Mouse (Mus musculus) hindbrain, embryonic 14.5 days (tissue): ENCODE data around the gene Rab5c. TPM values are rescaled to one million over a fixed set of nuclear protein-coding genes. Genes with fewer than 3 reads are reported as not detected.

Experiments
- ATAC-seq: fragments of 200-750 bp; cut with Nextera tagmentation; 2 replicates; pipeline ENCODE4 v1.8.0; 2017; ENCODE audit warnings: moderate number of reproducible peaks, mild to moderate bottlenecking, moderate TSS enrichment, moderate library complexity; ENCODE audit not compliant: low FRiP score
- DNase-seq: peaks from one replicate; pipeline ENCODE4 v3.0.0-alpha.2; 2015; ENCODE audit warnings: low spot score
- H3K27ac ChIP-seq: fragments of 300-500 bp; sonication (generic); 2 replicates; pipeline ENCODE4 v1.5.1; 2014; ENCODE audit warnings: mild to moderate bottlenecking, moderate library complexity
- H3K27me3 ChIP-seq: fragments of 300-500 bp; sonication (generic); 2 replicates; pipeline ENCODE4 v1.6.1; 2014; ENCODE audit warnings: mild to moderate bottlenecking, low read length, mixed read lengths; ENCODE audit not compliant: control insufficient read depth, insufficient read depth
- H3K36me3 ChIP-seq: fragments of 300-500 bp; sonication (generic); replicated peaks from 2 replicates; pipeline ENCODE4 v1.6.1; 2014; ENCODE audit not compliant: control insufficient read depth, insufficient read depth
- H3K4me1 ChIP-seq: fragments of 300-500 bp; sonication (generic); replicated peaks from 2 replicates; pipeline ENCODE4 v1.6.1; 2014; ENCODE audit warnings: antibody characterized with exemption, low read length, mixed read lengths; ENCODE audit not compliant: control insufficient read depth, insufficient read depth
- H3K4me2 ChIP-seq: fragments of 300-500 bp; sonication (generic); replicated peaks from 2 replicates; pipeline ENCODE4 v1.6.1; 2014; ENCODE audit warnings: mild to moderate bottlenecking, moderate library complexity
- H3K4me3 ChIP-seq: fragments of 300-500 bp; sonication (generic); replicated peaks from 2 replicates; pipeline ENCODE4 v1.5.1; 2014; ENCODE audit warnings: mild to moderate bottlenecking, low read length
- H3K9ac ChIP-seq: fragments of 300-500 bp; sonication (generic); 2 replicates; pipeline ENCODE4 v1.6.1; 2014
- H3K9me3 ChIP-seq: fragments of 300-500 bp; sonication (generic); 2 replicates; pipeline ENCODE4 v1.6.1; 2016; ENCODE audit warnings: low read length; ENCODE audit not compliant: control insufficient read depth
- WGBS: fragments of 180-500 bp; shearing (Covaris S2); extraction: QIAGEN DNeasy Blood & Tissue Kit; methylation state at CpG from one replicate; pipeline ENCODE4 v1.1.7; 2014; 5-methylcytosine and 5-hydroxymethylcytosine counted together
- polyA plus RNA-seq: library from polyadenylated mRNA; unstranded; fragments of >200 nt; fragmentation: Nextera tagmentation; extraction: Ambion mirVana; gene quantifications from 2 replicates; pipeline ENCODE4 v1.2.1, GENCODE M21; 2014

Rab5c gene
- polyA plus RNA-seq, 1 experiment from 2014 or later: 80.5 TPM

DNA sequence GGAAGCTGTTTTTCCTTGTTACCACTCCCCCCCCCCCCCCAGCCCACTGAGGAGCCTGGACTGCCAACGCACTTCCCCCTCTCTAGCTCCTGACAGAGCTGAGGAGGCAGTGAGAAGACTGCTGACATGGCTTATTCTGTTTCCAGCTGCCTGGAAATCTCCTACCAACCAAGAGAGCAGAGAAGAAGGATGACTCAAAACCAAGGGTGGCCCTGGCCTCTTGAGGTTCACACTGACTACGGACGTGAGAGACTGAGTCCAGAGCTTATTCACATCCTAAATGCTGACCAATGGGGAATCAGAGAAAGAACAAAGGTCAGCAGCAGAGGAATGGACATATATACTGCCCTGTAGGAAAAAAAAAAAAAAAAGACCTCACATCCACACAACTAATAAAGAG, 18.7 kb downstream of the Rab5c start:
- H3K4me3 ChIP-seq: no peak overlapping the region
- DNase-seq: no peak
- H3K9me3 ChIP-seq: no peaks in the 10 kb centered on the region
- H3K9ac ChIP-seq: no peak overlapping the region
- H3K4me1 ChIP-seq: peaks cover 8% of the 10 kb centered on the region
- H3K27me3 ChIP-seq: no peaks in the 10 kb centered on the region
- no peak overlapping the region for H3K4me2 ChIP-seq
- WGBS: 79% methylated on average over 3 of the region's 3 CpGs
- H3K36me3 ChIP-seq: peaks cover 40% of the 10 kb centered on the region
- no peak for ATAC-seq
- no peak overlapping the region for H3K27ac ChIP-seq

DNA sequence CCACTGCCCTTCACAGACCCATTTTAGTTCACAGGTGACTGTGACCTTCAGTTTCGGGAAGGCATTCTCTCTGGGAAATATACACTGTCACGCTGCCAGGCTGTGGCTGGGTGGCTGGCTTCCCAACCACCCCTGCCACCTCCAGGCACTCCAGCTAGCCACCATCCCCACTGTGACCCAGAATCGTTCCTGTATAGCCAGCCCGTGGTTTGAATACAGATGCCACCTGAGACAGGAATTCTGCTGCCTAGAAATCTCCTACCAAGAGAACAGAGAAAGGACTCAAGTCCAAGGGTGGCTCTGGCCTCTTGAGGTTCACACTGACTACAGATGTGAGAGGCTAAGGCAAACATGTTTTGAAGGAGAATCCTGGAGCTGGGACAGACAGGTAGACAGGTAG, 19.1 kb downstream of the Rab5c start:
- no peak overlapping the region for H3K9ac ChIP-seq
- ATAC-seq (no peak), DNase-seq (no peak)
- WGBS: 89% methylated on average over 4 of the region's 4 CpGs
- H3K27me3 ChIP-seq: no peaks in the 10 kb centered on the region
- no peak overlapping the region for H3K4me2 ChIP-seq
- H3K4me1 ChIP-seq: peaks cover 8% of the 10 kb centered on the region
- no peaks in the 10 kb centered on the region for H3K9me3 ChIP-seq
- H3K4me3 ChIP-seq: no peak overlapping the region
- H3K27ac ChIP-seq: no peak overlapping the region
- H3K36me3 ChIP-seq: peaks cover 40% of the 10 kb centered on the region

DNA sequence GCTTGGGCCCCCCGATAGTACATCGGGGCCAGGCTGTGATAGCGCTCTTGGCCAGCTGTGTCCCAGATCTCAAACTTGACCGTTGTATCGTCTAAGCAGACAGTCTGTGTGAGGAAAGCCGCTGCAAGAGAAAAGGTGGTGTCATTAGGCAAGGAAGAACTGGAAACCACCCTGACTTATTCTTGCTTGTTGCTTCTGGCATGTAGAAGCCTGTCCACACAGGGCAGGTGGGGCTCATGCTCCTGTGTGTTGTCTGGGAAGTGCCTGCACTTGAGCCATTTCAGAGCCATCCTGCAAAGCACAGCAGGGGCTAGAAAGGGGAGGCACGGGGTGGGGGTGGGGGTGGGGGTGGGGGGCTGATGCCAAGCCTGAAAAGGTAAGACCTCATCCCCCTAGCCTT, 19.6 kb downstream of the Rab5c start:
- Histone ChIP-seq H3K4me3 (no peak overlapping the region), H3K4me2 (no peak overlapping the region), H3K9me3 (no peaks in the 10 kb centered on the region), H3K36me3 (peaks cover 40% of the 10 kb centered on the region), H3K4me1 (peaks cover 8% of the 10 kb centered on the region), H3K9ac (no peak overlapping the region), H3K27me3 (no peaks in the 10 kb centered on the region), H3K27ac (no peak overlapping the region)
- WGBS: 92% methylated on average over 7 of the region's 7 CpGs
- DNase-seq: no peak
- no peak for ATAC-seq

DNA sequence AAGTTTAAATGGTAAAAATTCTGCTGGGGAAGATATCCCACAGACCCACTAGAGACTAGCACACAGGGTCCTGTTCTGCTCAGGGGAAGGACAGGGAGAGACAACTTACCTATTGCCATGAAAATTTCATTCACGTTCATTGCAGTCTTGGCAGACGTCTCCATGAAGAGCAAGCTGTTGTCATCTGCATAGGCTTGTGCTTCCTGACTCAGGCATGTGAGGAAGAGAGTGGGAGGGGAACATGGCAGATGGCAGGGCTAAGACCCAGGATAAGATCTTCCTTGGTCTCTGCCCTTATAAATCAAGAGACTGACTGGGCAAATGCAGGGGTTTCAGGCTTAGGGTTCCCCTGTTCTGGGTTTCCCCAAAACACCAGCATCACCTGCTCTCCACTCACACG, 21.4 kb downstream of the Rab5c start:
- H3K4me3 ChIP-seq: no peak overlapping the region
- peaks cover 40% of the 10 kb centered on the region for H3K36me3 ChIP-seq
- no peak overlapping the region for H3K27ac ChIP-seq
- ATAC-seq: no peak
- 87% methylated on average over 3 of the region's 3 CpGs for WGBS
- no peaks in the 10 kb centered on the region for H3K9me3 ChIP-seq
- H3K27me3 ChIP-seq: no peaks in the 10 kb centered on the region
- no peak overlapping the region for H3K4me2 ChIP-seq
- DNase-seq: no peak
- peaks cover 5% of the 10 kb centered on the region for H3K4me1 ChIP-seq
- H3K9ac ChIP-seq: no peak overlapping the region

DNA sequence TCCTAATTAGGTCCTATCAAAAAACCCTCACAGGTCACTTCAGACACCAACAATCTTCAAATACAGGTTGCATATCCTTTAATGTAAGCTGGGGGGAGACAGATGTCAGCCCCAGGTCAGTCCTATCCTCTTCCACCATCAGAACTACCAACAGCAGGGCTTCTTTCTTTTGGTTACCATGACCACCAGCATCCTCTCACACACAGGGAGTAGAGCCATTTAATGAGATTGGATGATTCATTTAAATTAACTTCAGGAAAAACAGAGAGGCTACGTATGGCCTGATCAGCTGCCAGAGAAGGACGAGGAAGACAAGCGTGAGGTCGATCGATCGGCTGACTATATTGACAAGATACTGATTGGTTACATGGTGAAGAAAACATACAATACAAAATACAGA, 23.1 kb downstream of the Rab5c start:
- Histone ChIP-seq H3K27ac (no peak overlapping the region), H3K27me3 (no peaks in the 10 kb centered on the region), H3K4me2 (no peak overlapping the region), H3K4me1 (peaks cover 13% of the 10 kb centered on the region), H3K9me3 (no peaks in the 10 kb centered on the region), H3K36me3 (peaks cover 47% of the 10 kb centered on the region), H3K4me3 (no peak overlapping the region), H3K9ac (no peak overlapping the region)
- ATAC-seq: no peak
- 71% methylated on average over 6 of the region's 6 CpGs for WGBS
- DNase-seq: no peak

DNA sequence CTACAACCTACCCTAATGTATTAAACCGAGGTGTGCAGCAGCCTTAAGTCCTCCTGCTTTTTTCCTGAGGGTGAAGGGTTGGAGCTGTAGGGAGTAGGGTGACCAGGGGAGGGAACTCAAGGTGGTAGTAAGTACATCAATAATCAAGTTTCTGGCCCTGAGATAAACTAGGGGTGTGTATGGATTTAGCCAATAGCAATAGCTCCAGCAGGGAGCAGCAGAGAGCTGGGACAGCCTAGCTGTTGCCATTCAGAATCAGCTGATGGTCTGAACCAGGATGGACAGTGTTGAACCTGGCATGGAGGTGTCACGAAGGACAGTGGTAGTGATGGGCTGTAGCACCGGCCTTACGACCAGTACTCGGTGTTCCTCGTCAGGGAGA, 23.5 kb downstream of the Rab5c start:
- Histone ChIP-seq H3K9ac (no peak overlapping the region), H3K4me2 (no peak overlapping the region), H3K36me3 (peaks cover 52% of the 10 kb centered on the region), H3K4me1 (peaks cover 13% of the 10 kb centered on the region), H3K9me3 (no peaks in the 10 kb centered on the region), H3K4me3 (no peak overlapping the region), H3K27ac (no peak overlapping the region), H3K27me3 (no peaks in the 10 kb centered on the region)
- ATAC-seq: 0 out of 2 replicates have a peak, but pooled peaks have one; percentile 15
- 32% methylated on average over 6 of the region's 6 CpGs for WGBS
- DNase-seq: peak; percentile 80

DNA sequence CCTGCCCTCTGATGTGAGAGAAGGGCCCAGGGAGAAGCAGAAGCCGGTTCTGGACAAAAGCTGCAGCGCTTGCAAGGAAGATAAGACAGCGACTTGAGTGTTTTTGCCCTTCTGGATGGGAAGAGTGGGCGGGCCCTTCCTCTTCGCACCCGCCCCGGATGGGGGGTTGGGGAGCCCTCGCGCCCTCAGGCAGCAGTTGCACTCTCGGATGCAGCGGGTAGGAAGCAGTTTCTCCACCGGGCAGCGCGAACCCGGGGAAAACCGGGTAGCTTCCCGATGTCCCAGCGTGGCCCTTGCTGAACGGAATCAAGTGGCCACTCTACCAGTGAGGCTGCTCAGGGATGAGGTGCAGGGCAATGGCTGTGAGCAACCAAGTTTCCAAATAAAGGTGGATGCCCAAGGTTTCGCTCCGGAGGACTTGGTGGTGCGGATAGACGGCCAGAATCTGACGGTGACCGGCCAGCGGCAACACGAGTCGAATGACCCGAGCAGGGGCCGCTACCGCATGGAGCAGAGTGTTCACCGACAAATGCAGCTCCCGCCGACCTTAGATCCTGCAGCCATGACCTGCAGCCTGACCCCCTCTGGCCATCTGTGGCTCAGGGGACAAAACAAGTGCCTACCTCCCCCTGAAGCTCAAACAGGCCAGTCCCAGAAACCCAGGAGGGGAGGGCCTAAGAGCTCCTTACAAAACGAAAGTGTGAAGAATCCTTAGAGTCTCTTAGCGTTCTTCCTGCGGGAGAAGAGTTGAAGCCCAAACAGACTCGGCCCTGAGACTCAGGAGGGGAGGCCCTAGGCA, 24.1 kb downstream of the Rab5c start, which contains the start of gene Hspb9:
Hspb9 (plus strand) TSS at position 116 of the 799 bp plus-strand sequence.
- H3K9ac ChIP-seq: peak within 1 kb of the TSS; percentile 39; the same call in 1 of the 2 replicates
- H3K4me1 ChIP-seq: peaks cover 13% of the 10 kb centered on the region
- ATAC-seq: no peak
- H3K9me3 ChIP-seq: no peaks in the 10 kb centered on the region
- H3K27me3 ChIP-seq: no peaks in the 10 kb centered on the region
- H3K4me2 ChIP-seq: peak within 1 kb of the TSS; percentile 35
- H3K4me3 ChIP-seq: no peak within 1 kb of the TSS
- no peak within 1 kb of the TSS for H3K27ac ChIP-seq
- DNase-seq: no peak
- H3K36me3 ChIP-seq: peaks cover 54% of the 10 kb centered on the region
- WGBS: 7% methylated on average over 38 of the region's 38 CpGs

DNA sequence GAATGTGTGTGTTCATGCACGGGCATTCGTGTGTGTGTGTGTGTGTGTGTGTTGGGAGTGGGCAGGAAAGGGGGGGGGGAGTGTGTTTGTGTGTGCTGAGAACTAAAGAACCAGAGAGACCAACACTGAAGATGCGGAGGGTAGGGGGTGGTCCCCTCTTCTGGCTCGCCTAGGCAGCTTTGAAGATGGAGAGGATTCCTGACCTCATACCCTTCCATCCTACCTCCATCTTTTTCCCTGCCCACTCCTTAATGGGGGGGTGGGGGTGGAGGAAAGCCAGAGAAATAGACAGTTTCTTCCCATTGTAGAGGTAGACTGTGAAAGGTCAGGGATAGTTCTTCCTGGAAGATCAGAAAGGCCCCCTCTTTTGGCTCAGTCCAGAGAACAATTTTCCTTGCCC, 24.8 kb downstream of the Rab5c start:
- WGBS: 63% methylated on average over 4 of the region's 4 CpGs
- DNase-seq (no peak), ATAC-seq (no peak)
- no peaks in the 10 kb centered on the region for H3K9me3 ChIP-seq
- H3K27me3 ChIP-seq: no peaks in the 10 kb centered on the region
- H3K36me3 ChIP-seq: peaks cover 54% of the 10 kb centered on the region
- peak overlapping the region; percentile 35; the same call in 1 of the 2 replicates for H3K4me2 ChIP-seq
- H3K9ac ChIP-seq: 0 out of 2 replicates have a peak overlapping the region, but pooled peaks have one; percentile 39
- no peak overlapping the region for H3K4me3 ChIP-seq
- H3K27ac ChIP-seq: no peak overlapping the region
- H3K4me1 ChIP-seq: peaks cover 13% of the 10 kb centered on the region

DNA sequence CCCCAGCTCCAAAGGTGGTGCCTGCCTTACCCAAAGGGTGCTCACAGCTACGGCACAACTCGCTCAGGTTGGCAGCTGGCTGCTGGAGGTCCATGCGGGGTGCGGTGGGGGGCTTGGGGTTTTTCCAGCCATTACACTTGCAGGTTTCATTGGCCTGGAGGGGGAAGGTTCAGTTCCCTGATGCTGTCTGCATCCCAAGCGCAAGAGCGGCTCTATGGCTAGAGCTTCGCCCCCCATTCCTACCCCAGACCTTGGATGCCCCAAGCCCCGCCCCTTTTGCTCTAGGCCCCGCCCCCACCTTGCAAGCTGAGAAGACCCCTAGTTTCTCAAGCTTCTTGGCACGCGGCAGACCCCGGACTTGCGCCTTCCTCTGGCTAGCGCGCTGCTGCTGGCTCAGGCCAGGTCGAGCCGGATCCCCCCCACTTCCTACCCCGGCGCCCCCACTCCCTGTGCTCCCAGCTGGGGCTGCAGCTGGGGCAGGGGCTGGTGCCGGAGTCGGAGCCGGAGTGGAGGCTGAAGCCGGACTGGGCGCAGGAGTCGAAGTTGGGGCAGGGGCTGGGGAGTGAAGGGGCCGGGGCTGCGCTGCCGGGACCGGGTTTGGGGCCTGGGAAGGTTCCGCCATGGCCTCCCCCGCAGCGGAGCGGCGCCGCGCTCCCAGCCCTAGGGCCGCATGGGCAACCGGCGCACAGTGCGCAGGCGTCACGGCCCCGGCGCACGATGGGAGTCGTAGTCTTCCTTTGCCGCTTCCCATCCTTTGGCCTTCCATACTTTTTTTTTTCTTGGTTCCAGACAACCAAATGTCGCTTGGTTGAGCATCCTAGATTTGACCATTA, 26.0 kb downstream of the Rab5c start, which contains the start of gene Kat2a:
Kat2a (minus strand) TSS at position 683 of the 833 bp plus-strand sequence.
- WGBS: 2% methylated on average over 47 of the region's 48 CpGs
- Histone ChIP-seq H3K9me3 (no peaks in the 10 kb centered on the region), H3K36me3 (peaks cover 54% of the 10 kb centered on the region), H3K4me3 (peak within 1 kb of the TSS; percentile 93), H3K27me3 (no peaks in the 10 kb centered on the region), H3K27ac (peak within 1 kb of the TSS; percentile 80), H3K4me2 (peak within 1 kb of the TSS; percentile 86), H3K9ac (peak within 1 kb of the TSS; percentile 92), H3K4me1 (peaks cover 13% of the 10 kb centered on the region)
- ATAC-seq: peak; percentile 84
- DNase-seq: peak; percentile 90
